Mouse (Mus musculus) Muller cell, postnatal 12 days (primary cell): ENCODE results near the gene Srgn.
A peak's percentile ranks its signal among the peaks of the same experiment; 100 is the strongest.

Source experiments
- DNase-seq: peaks from one replicate; pipeline ENCODE4 v3.0.0-alpha.2; 2015; ENCODE audit errors: inconsistent ontology term

Gene Srgn

GRCm38 (mm10) chr10:62527351-62527750 lies at the start of gene Srgn:
Gene Srgn (minus strand): TSS chr10:62527451.
- no peak for DNase-seq

GRCm38 (mm10) chr10:62575001-62575400 lies 47.8 kb upstream of the Srgn start:
- no peak for DNase-seq

- no peak for DNase-seq
Observed at GRCm38 (mm10) chr10:62570126-62570871, 43.0 kb upstream of the Srgn start.

GRCm38 (mm10) chr10:62568861-62569260 lies 41.6 kb upstream of the Srgn start:
- DNase-seq, result no peak

- no peak for DNase-seq
Observed at GRCm38 (mm10) chr10:62557736-62558135, 30.5 kb upstream of the Srgn start.

- DNase-seq, result no peak
Observed at GRCm38 (mm10) chr10:62556558-62556901, 29.3 kb upstream of the Srgn start.

- DNase-seq, result no peak
Observed at GRCm38 (mm10) chr10:62555705-62556557, 28.7 kb upstream of the Srgn start.

GRCm38 (mm10) chr10:62553611-62554091 lies 26.4 kb upstream of the Srgn start:
- DNase-seq, result no peak

GRCm38 (mm10) chr10:62550787-62551300 lies 23.6 kb upstream of the Srgn start:
- no peak for DNase-seq

- peak; percentile 55 for DNase-seq
Observed at GRCm38 (mm10) chr10:62549523-62550166, 22.4 kb upstream of the Srgn start.

GRCm38 (mm10) chr10:62546441-62546840 lies 19.2 kb upstream of the Srgn start:
- DNase-seq, result peak; percentile 40

- no peak for DNase-seq
Observed at GRCm38 (mm10) chr10:62545759-62546158, 18.5 kb upstream of the Srgn start.

GRCm38 (mm10) chr10:62544316-62544715 lies 17.1 kb upstream of the Srgn start:
- DNase-seq, result no peak

GRCm38 (mm10) chr10:62543399-62543808 lies 16.2 kb upstream of the Srgn start:
- DNase-seq, result no peak

- DNase-seq, result no peak
Observed at GRCm38 (mm10) chr10:62542928-62543327, 15.7 kb upstream of the Srgn start.

- no peak for DNase-seq
Observed at GRCm38 (mm10) chr10:62542507-62542906, 15.3 kb upstream of the Srgn start.

- DNase-seq, result no peak
Observed at GRCm38 (mm10) chr10:62541499-62541898, 14.2 kb upstream of the Srgn start.

GRCm38 (mm10) chr10:62540800-62541199 lies 13.5 kb upstream of the Srgn start:
- DNase-seq, result no peak

GRCm38 (mm10) chr10:62534509-62534908 lies 7.3 kb upstream of the Srgn start:
- DNase-seq, result no peak

- peak; percentile 80 for DNase-seq
Observed at GRCm38 (mm10) chr10:62532832-62533231, 5.6 kb upstream of the Srgn start.

GRCm38 (mm10) chr10:62530183-62530582 lies 2.9 kb upstream of the Srgn start:
- no peak for DNase-seq

GRCm38 (mm10) chr10:62522346-62522950 lies 4.8 kb downstream of the Srgn start:
- DNase-seq, result no peak
